Mouse (Mus musculus) forebrain, embryonic 15.5 days (tissue): Measurements from ENCODE around the gene Usp17la. TPM values are rescaled to one million over a fixed set of nuclear protein-coding genes. Genes with fewer than 3 reads are reported as not detected.
"Not testable (repeated sequence)": the region's sequence is repeated elsewhere in the genome, so short reads cannot be mapped to it uniquely, and the experiment has no call there.

Source experiments
- ATAC-seq: fragments of 200-750 bp; cut with Nextera tagmentation; replicated peaks from 2 replicates; pipeline ENCODE4 v1.8.0; 2017; ENCODE audit warnings: mild to moderate bottlenecking, moderate TSS enrichment, moderate library complexity
- H3K27ac ChIP-seq: fragments of 300-500 bp; sonication (generic); replicated peaks from 2 replicates; pipeline ENCODE4 v1.5.1; 2015; ENCODE audit warnings: mild to moderate bottlenecking, inconsistent platforms
- H3K27me3 ChIP-seq: fragments of 300-500 bp; sonication (generic); 2 replicates; pipeline ENCODE4 v1.6.1; 2015; ENCODE audit warnings: inconsistent platforms
- H3K36me3 ChIP-seq: fragments of 300-500 bp; sonication (generic); 2 replicates; pipeline ENCODE4 v1.6.1; 2015; ENCODE audit warnings: mild to moderate bottlenecking, inconsistent platforms
- H3K4me1 ChIP-seq: fragments of 300-500 bp; sonication (generic); 2 replicates; pipeline ENCODE4 v1.6.1; 2015; ENCODE audit warnings: inconsistent platforms
- H3K4me2 ChIP-seq: fragments of 300-500 bp; sonication (generic); replicated peaks from 2 replicates; pipeline ENCODE4 v1.6.1; 2015; ENCODE audit warnings: mild to moderate bottlenecking, inconsistent platforms
- H3K4me3 ChIP-seq: fragments of 300-500 bp; sonication (generic); 2 replicates; pipeline ENCODE4 v1.5.1; 2015; ENCODE audit warnings: mild to moderate bottlenecking, inconsistent platforms
- H3K9ac ChIP-seq: fragments of 300-500 bp; sonication (generic); replicated peaks from 2 replicates; pipeline ENCODE4 v1.6.1; 2015; ENCODE audit warnings: mild to moderate bottlenecking, inconsistent platforms
- H3K9me3 ChIP-seq: fragments of 300-500 bp; sonication (generic); 2 replicates; pipeline ENCODE4 v1.6.1; 2016; ENCODE audit warnings: inconsistent platforms
- WGBS: fragments of 180-500 bp; shearing (Covaris S2); methylation state at CpG from one replicate; pipeline ENCODE4 v1.1.7; 2015; ENCODE audit warnings: mixed read lengths; 5-methylcytosine and 5-hydroxymethylcytosine counted together
- polyA plus RNA-seq: library from polyadenylated mRNA; unstranded; fragments of >200 nt; fragmentation: Nextera tagmentation; extraction: Ambion mirVana; gene quantifications from 2 replicates; pipeline ENCODE4 v1.2.1, GENCODE M21; 2015

Usp17la gene
- not detected in 2 replicates for polyA plus RNA-seq

GRCm38 (mm10) chr7:104856709-104857108, at the start of gene Usp17la:
TSS of gene Usp17la (plus strand) at chr7:104857009.
- H3K27me3 ChIP-seq, H3K4me2 ChIP-seq, H3K4me3 ChIP-seq, H3K27ac ChIP-seq, ATAC-seq, H3K4me1 ChIP-seq, H3K9me3 ChIP-seq, H3K36me3 ChIP-seq, H3K9ac ChIP-seq: not testable (repeated sequence)
- WGBS: 71% methylated on average over 2 of the region's 2 CpGs

GRCm38 (mm10) chr7:104810335-104810734, 46.5 kb upstream of the Usp17la start:
- H3K36me3 ChIP-seq, H3K9me3 ChIP-seq, H3K4me1 ChIP-seq, H3K4me3 ChIP-seq, ATAC-seq, H3K9ac ChIP-seq, H3K27me3 ChIP-seq, H3K4me2 ChIP-seq, H3K27ac ChIP-seq: not testable (repeated sequence)
- 86% methylated on average over 8 of the region's 8 CpGs for WGBS

GRCm38 (mm10) chr7:104842503-104842902, 14.3 kb upstream of the Usp17la start, which contains the start of gene Usp17lb:
TSS of gene Usp17lb (minus strand) at chr7:104842603.
- ATAC-seq: no peak
- Histone ChIP-seq H3K36me3 (no peaks in the 10 kb centered on the region), H3K4me1 (no peaks in the 10 kb centered on the region), H3K9me3 (no peaks in the 10 kb centered on the region), H3K9ac (no peak within 1 kb of the TSS), H3K27me3 (no peaks in the 10 kb centered on the region), H3K4me3 (no peak within 1 kb of the TSS), H3K27ac (no peak within 1 kb of the TSS), H3K4me2 (no peak within 1 kb of the TSS)
- WGBS: 52% methylated on average over 1 of the region's 1 CpGs

GRCm38 (mm10) chr7:104843731-104844287, 13.0 kb upstream of the Usp17la start:
- Histone ChIP-seq H3K27ac (no peak overlapping the region), H3K4me2 (no peak overlapping the region), H3K27me3 (no peaks in the 10 kb centered on the region), H3K9me3 (no peaks in the 10 kb centered on the region), H3K4me3 (no peak overlapping the region), H3K4me1 (no peaks in the 10 kb centered on the region), H3K36me3 (no peaks in the 10 kb centered on the region), H3K9ac (no peak overlapping the region)
- ATAC-seq: no peak
- 89% methylated on average over 1 of the region's 1 CpGs for WGBS

GRCm38 (mm10) chr7:104851546-104851945, 5.3 kb upstream of the Usp17la start:
- not testable (repeated sequence) for H3K36me3 ChIP-seq, H3K4me2 ChIP-seq, H3K4me1 ChIP-seq, ATAC-seq, H3K27ac ChIP-seq, H3K9me3 ChIP-seq, H3K9ac ChIP-seq, H3K27me3 ChIP-seq, H3K4me3 ChIP-seq
- 71% methylated on average over 2 of the region's 2 CpGs for WGBS

GRCm38 (mm10) chr7:104855248-104855750, 1.5 kb upstream of the Usp17la start:
- Histone ChIP-seq H3K9ac (no peak overlapping the region), H3K4me3 (no peak overlapping the region), H3K27me3 (no peaks in the 10 kb centered on the region), H3K4me1 (no peaks in the 10 kb centered on the region), H3K36me3 (no peaks in the 10 kb centered on the region), H3K9me3 (no peaks in the 10 kb centered on the region), H3K4me2 (no peak overlapping the region), H3K27ac (no peak overlapping the region)
- no peak for ATAC-seq
- 87% methylated on average over 3 of the region's 3 CpGs for WGBS

- WGBS: 85% methylated on average over 1 of the region's 1 CpGs
- H3K9ac ChIP-seq: no peak overlapping the region
- H3K4me3 ChIP-seq: no peak overlapping the region
- no peaks in the 10 kb centered on the region for H3K27me3 ChIP-seq
- H3K4me2 ChIP-seq: no peak overlapping the region
- H3K27ac ChIP-seq: no peak overlapping the region
- no peaks in the 10 kb centered on the region for H3K4me1 ChIP-seq
- no peaks in the 10 kb centered on the region for H3K9me3 ChIP-seq
- no peak for ATAC-seq
- H3K36me3 ChIP-seq: no peaks in the 10 kb centered on the region
Observed at GRCm38 (mm10) chr7:104857683-104858082, 874 bp downstream of the Usp17la start.

GRCm38 (mm10) chr7:104861381-104861780, 4.6 kb downstream of the Usp17la start:
- no peaks in the 10 kb centered on the region for H3K36me3 ChIP-seq
- 86% methylated on average over 3 of the region's 3 CpGs for WGBS
- no peaks in the 10 kb centered on the region for H3K4me1 ChIP-seq
- H3K27ac ChIP-seq: no peak overlapping the region
- H3K9ac ChIP-seq: no peak overlapping the region
- H3K9me3 ChIP-seq: no peaks in the 10 kb centered on the region
- no peak overlapping the region for H3K4me2 ChIP-seq
- no peak for ATAC-seq
- H3K4me3 ChIP-seq: no peak overlapping the region
- H3K27me3 ChIP-seq: no peaks in the 10 kb centered on the region

GRCm38 (mm10) chr7:104877731-104878130, 20.9 kb downstream of the Usp17la start, which contains the start of gene Olfr665:
TSS of gene Olfr665 (plus strand) at chr7:104878031.
- Histone ChIP-seq H3K4me2 (no peak within 1 kb of the TSS), H3K4me1 (no peaks in the 10 kb centered on the region), H3K36me3 (no peaks in the 10 kb centered on the region), H3K4me3 (no peak within 1 kb of the TSS), H3K27ac (no peak within 1 kb of the TSS), H3K27me3 (no peaks in the 10 kb centered on the region), H3K9me3 (no peaks in the 10 kb centered on the region), H3K9ac (no peak within 1 kb of the TSS)
- no peak for ATAC-seq
- WGBS: 46% methylated on average over 1 of the region's 1 CpGs

- Histone ChIP-seq H3K4me3 (no peak within 1 kb of the TSS), H3K27ac (no peak within 1 kb of the TSS), H3K9me3 (no peaks in the 10 kb centered on the region), H3K4me1 (no peaks in the 10 kb centered on the region), H3K4me2 (no peak within 1 kb of the TSS), H3K9ac (no peak within 1 kb of the TSS), H3K27me3 (no peaks in the 10 kb centered on the region), H3K36me3 (no peaks in the 10 kb centered on the region)
- 91% methylated on average over 2 of the region's 2 CpGs for WGBS
- ATAC-seq: no peak
Observed at GRCm38 (mm10) chr7:104895852-104896251, 39.0 kb downstream of the Usp17la start, which contains the start of gene Olfr666. TSS of gene Olfr666 (minus strand) at chr7:104895952.

Other genes with a start within 250 kb of the Usp17la start
- not detected in 2 replicates for gene Olfr656, start 243.1 kb upstream of the Usp17la start, polyA plus RNA-seq
- not detected in 2 replicates for gene Olfr657, start 232.2 kb upstream of the Usp17la start, polyA plus RNA-seq
- 0.08 TPM in 1 of 2 replicates, not detected in the other for gene Olfr658, start 209.7 kb upstream of the Usp17la start, polyA plus RNA-seq
- gene Olfr659, start 190.3 kb upstream of the Usp17la start, polyA plus RNA-seq: not detected in 2 replicates
- not detected in 2 replicates for gene Olfr661, start 170.5 kb upstream of the Usp17la start, polyA plus RNA-seq
- gene Usp17le, start 79.5 kb upstream of the Usp17la start, polyA plus RNA-seq: not detected in 2 replicates
- not detected in 2 replicates for gene Usp17lb, start 14.4 kb upstream of the Usp17la start, polyA plus RNA-seq
- gene Olfr665, start 21.0 kb downstream of the Usp17la start, polyA plus RNA-seq: not detected in 2 replicates
- not detected in 2 replicates for gene Olfr666, start 38.9 kb downstream of the Usp17la start, polyA plus RNA-seq
- not detected in 2 replicates for gene Olfr667, start 64.5 kb downstream of the Usp17la start, polyA plus RNA-seq
- gene Olfr668, start 71.0 kb downstream of the Usp17la start, polyA plus RNA-seq: not detected in 2 replicates
- not detected in 2 replicates for gene Olfr669, start 77.2 kb downstream of the Usp17la start, polyA plus RNA-seq
- not detected in 2 replicates for gene Olfr670, start 105.6 kb downstream of the Usp17la start, polyA plus RNA-seq
- not detected in 2 replicates for gene Olfr671, start 122.1 kb downstream of the Usp17la start, polyA plus RNA-seq
- gene Olfr672, start 145.0 kb downstream of the Usp17la start, polyA plus RNA-seq: not detected in 2 replicates
- gene Olfr675, start 171.5 kb downstream of the Usp17la start, polyA plus RNA-seq: not detected in 2 replicates
- gene Olfr676, start 175.7 kb downstream of the Usp17la start, polyA plus RNA-seq: not detected in 2 replicates
- not detected in 2 replicates for gene Olfr677, start 194.4 kb downstream of the Usp17la start, polyA plus RNA-seq
- not detected in 2 replicates for gene Olfr678, start 207.5 kb downstream of the Usp17la start, polyA plus RNA-seq
- gene Olfr679, start 224.2 kb downstream of the Usp17la start, polyA plus RNA-seq: not detected in 2 replicates
- not detected in 2 replicates for gene Olfr680-ps1, start 235.8 kb downstream of the Usp17la start, polyA plus RNA-seq